Comparison of ENCODE assay signal across 14 mouse cellular contexts in the genomic region with DNA sequence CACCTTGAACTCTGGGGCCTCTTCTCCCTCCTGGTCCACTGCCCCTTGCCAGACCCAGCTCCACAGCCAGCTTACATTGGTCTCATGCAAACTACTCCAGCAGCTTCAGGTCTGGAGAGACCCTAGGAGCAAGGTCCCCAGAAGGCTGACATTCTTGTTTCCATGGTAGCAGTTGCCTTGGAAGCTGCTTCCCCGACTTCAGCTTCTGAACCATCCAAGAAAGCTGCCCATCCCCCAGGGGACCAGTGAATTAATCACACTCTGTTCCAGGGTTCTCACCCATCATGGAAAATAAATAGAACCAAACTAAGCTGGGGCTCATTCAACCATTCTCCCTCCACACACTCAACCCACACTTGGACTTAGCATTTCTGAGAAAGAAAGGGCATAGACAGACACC. TPM values are rescaled to one million over a fixed set of nuclear protein-coding genes. Genes with fewer than 3 reads are reported as not detected.
DNase-seq lines count a peak whose midpoint lies in the region; ATAC-seq lines count a peak whose summit lies in the region.
"Had no signal": no experiment of that assay in that cellular context is flagged by ENCODE, and none has a peak within 500 bp of the region (broad histone marks: within the 10 kb centered on the region; RNA-seq: fewer than 3 reads in every experiment).

No protein-coding gene starts in this region.

- no peaks in the 10 kb centered on the region for H3K36me3 ChIP-seq in hindbrain, embryonic 11.5 days (ENCODE audit: control insufficient read depth, insufficient read depth, low read length)

- DNase-seq in frontal cortex, postnatal 10 days (ENCODE audit: low spot score in 2 of 2), result peak; percentile 58 to 64
- DNase-seq in frontal cortex, postnatal 14 days (ENCODE audit: low spot score in 2 of 2), result no peak
- DNase-seq in hindbrain, embryonic 11.5 days (ENCODE audit: low spot score), result peak; percentile 86
- peak; percentile 28 to 48 for DNase-seq in left cerebral cortex, postnatal 25 days (ENCODE audit: low spot score in 2 of 2)
- peak; percentile 62 for DNase-seq in retina, postnatal 1 day
- DNase-seq in ovary, postnatal 36 days (ENCODE audit: low spot score), result no peak
- no peak for DNase-seq in spleen, adult 12 weeks (ENCODE audit: low spot score)
- no peak for DNase-seq in urinary bladder, postnatal 10 days (ENCODE audit: low spot score)
- DNase-seq: gastrocnemius, adult 2 months; heart, postnatal 14 days had no signal

- peak; percentile 60 for ATAC-seq in hindbrain, embryonic 11.5 days (ENCODE audit: low FRiP score)

- peaks cover 20% of the 10 kb centered on the region for H3K4me1 ChIP-seq in hindbrain, embryonic 11.5 days (replicated peaks; ENCODE audit: control insufficient read depth, insufficient read depth, low read length)

- no peak overlapping the region for H3K9ac ChIP-seq in hindbrain, embryonic 11.5 days (ENCODE audit: low read depth, low read length)

- H3K4me2 ChIP-seq in hindbrain, embryonic 11.5 days (replicated peaks; ENCODE audit: low read depth, low read length), result no peak overlapping the region

- H3K27me3 ChIP-seq in hindbrain, embryonic 11.5 days (ENCODE audit: control insufficient read depth, insufficient read depth, low read length), result no peaks in the 10 kb centered on the region

- intact Hi-C loops in left cerebral cortex, postnatal 25 days (cut with DNase I), result no loop called here

- no peak overlapping the region for H3K27ac ChIP-seq in hindbrain, embryonic 11.5 days (ENCODE audit: low read depth, low read length)
- H3K27ac ChIP-seq: gastrocnemius, adult 2 months had no signal

- H3K4me3 ChIP-seq in hindbrain, embryonic 11.5 days (ENCODE audit: low read depth, low read length), result no peak overlapping the region
- H3K4me3 ChIP-seq: gastrocnemius, adult 2 months; myocyte had no signal

- H3K9me3 ChIP-seq in hindbrain, embryonic 11.5 days (ENCODE audit: control insufficient read depth, low read length), result no peaks in the 10 kb centered on the region

- WGBS in hindbrain, embryonic 11.5 days, result 7% methylated on average over 1 of the region's 1 CpGs

RNA-seq across cellular contexts. Expression of gene Kncn, which starts 3.0 kb away (rescaled TPM):
- polyA plus RNA-seq in hindbrain, embryonic 11.5 days (2014; fragmentation: Nextera tagmentation; extraction: Ambion mirVana), result not detected in 2 replicates
- under 1 TPM; 0.21 to 0.23 TPM for total RNA-seq in left cerebral cortex, postnatal 25 days (2021)
- total RNA-seq: gastrocnemius, adult 2 months; heart, postnatal 14 days had no signal
- polyA plus RNA-seq: embryonic facial prominence, embryonic 11.5 days; liver, embryonic 16.5 days; myocyte had no signal

RNA-seq across cellular contexts. Expression of gene 6430628N08Rik, which starts 9.3 kb away (rescaled TPM):
- polyA plus RNA-seq in hindbrain, embryonic 11.5 days (2014; fragmentation: Nextera tagmentation; extraction: Ambion mirVana), result not detected in 2 replicates
- under 1 TPM; 0.27 to 0.37 TPM for total RNA-seq in left cerebral cortex, postnatal 25 days (2021)
- total RNA-seq: gastrocnemius, adult 2 months; heart, postnatal 14 days; layer of hippocampus, postnatal 36 days had no signal
- polyA plus RNA-seq: embryonic facial prominence, embryonic 11.5 days; liver, embryonic 16.5 days; myocyte had no signal

RNA-seq across cellular contexts. Expression of gene Mknk1, which starts 42.2 kb away (rescaled TPM):
- 15.5 and 19.3 TPM in 2 replicates for polyA plus RNA-seq in hindbrain, embryonic 11.5 days (2014; fragmentation: Nextera tagmentation; extraction: Ambion mirVana)
- total RNA-seq in left cerebral cortex, postnatal 25 days (2021), result 10 to 100 TPM; 33.1 to 38.6 TPM

RNA-seq across cellular contexts. Expression of gene Mob3c, which starts 53.3 kb away (rescaled TPM):
- polyA plus RNA-seq in hindbrain, embryonic 11.5 days (2014; fragmentation: Nextera tagmentation; extraction: Ambion mirVana), result 3.3 and 4.6 TPM in 2 replicates
- total RNA-seq in left cerebral cortex, postnatal 25 days (2021), result 1 to 10 TPM; 3.3 to 4.4 TPM

RNA-seq across cellular contexts. Expression of gene Dmbx1, which starts 58.5 kb away (rescaled TPM):
- 2.4 and 2.5 TPM in 2 replicates for polyA plus RNA-seq in hindbrain, embryonic 11.5 days (2014; fragmentation: Nextera tagmentation; extraction: Ambion mirVana)
- total RNA-seq in left cerebral cortex, postnatal 25 days (2021), result not detected
- total RNA-seq: gastrocnemius, adult 2 months; heart, postnatal 14 days; layer of hippocampus, postnatal 36 days had no signal
- polyA plus RNA-seq: liver, embryonic 16.5 days had no signal

Comparison
In these comparisons a context has a peak if more than half of its experiments do, and no peak if none do; other contexts are left out.
1. DNase-seq: peak in frontal cortex, postnatal 10 days (2 of 2), hindbrain, embryonic 11.5 days (single experiment), left cerebral cortex, postnatal 25 days (2 of 2) and retina, postnatal 1 day (single experiment); none in frontal cortex, postnatal 14 days (0 of 2), ovary, postnatal 36 days (single experiment), spleen, adult 12 weeks (single experiment) and urinary bladder, postnatal 10 days (single experiment).